Mouse (Mus musculus): Measurements from ENCODE around the gene Cpd. TPM values are rescaled to one million over a fixed set of nuclear protein-coding genes. Genes with fewer than 3 reads are reported as not detected.

Cpd gene
- total RNA-seq, 2 experiments from 2014 or later = 70.3 to 75.0 TPM

GRCm38 (mm10) chr11:76851512-76851911 lies 4.7 kb upstream of the Cpd start:
- no peak for DNase-seq (ENCODE audit: extremely low spot score in 1 of 2, low spot score in 2 of 2)
- intact Hi-C loops (cut with DNase I) = no loop called here

- intact Hi-C loops (cut with DNase I) = no loop called here
- no peak for DNase-seq (ENCODE audit: extremely low spot score in 1 of 2, low spot score in 2 of 2)
Measured at GRCm38 (mm10) chr11:76849596-76849995, 2.8 kb upstream of the Cpd start.

GRCm38 (mm10) chr11:76848081-76848480 lies 1.3 kb upstream of the Cpd start:
- intact Hi-C loops (cut with DNase I) = no loop called here

GRCm38 (mm10) chr11:76847354-76847753 lies 536 bp upstream of the Cpd start:
- intact Hi-C loops (cut with DNase I) = no loop called here
- no peak for DNase-seq (ENCODE audit: extremely low spot score in 1 of 2, low spot score in 2 of 2)

More at GRCm38 (mm10) chr11:76848081-76848480, 1.3 kb upstream of the Cpd start:
- DNase-seq (ENCODE audit: extremely low spot score in 1 of 2, low spot score in 2 of 2) = no peak

GRCm38 (mm10) chr11:76846011-76846877 lies 574 bp downstream of the Cpd start:
- intact Hi-C loops (cut with DNase I) = no loop called here

GRCm38 (mm10) chr11:76845275-76845980 lies 1.4 kb downstream of the Cpd start:
- intact Hi-C loops (cut with DNase I) = no loop called here
- no peak for DNase-seq (ENCODE audit: extremely low spot score in 1 of 2, low spot score in 2 of 2)

More at GRCm38 (mm10) chr11:76846011-76846877, 574 bp downstream of the Cpd start:
- DNase-seq (ENCODE audit: extremely low spot score in 1 of 2, low spot score in 2 of 2) = peak in 1 of 2 experiments; percentile 61

- no peak for DNase-seq (ENCODE audit: extremely low spot score in 1 of 2, low spot score in 2 of 2)
- intact Hi-C loops (cut with DNase I) = no loop called here
Measured at GRCm38 (mm10) chr11:76838573-76838972, 8.2 kb downstream of the Cpd start.

- peak in 1 of 2 experiments; percentile 41 for DNase-seq (ENCODE audit: extremely low spot score in 1 of 2, low spot score in 2 of 2)
- intact Hi-C loops (cut with DNase I) = no loop called here
Measured at GRCm38 (mm10) chr11:76836317-76836716, 10.5 kb downstream of the Cpd start.

GRCm38 (mm10) chr11:76835868-76836267 lies 10.9 kb downstream of the Cpd start:
- intact Hi-C loops (cut with DNase I) = no loop called here
- DNase-seq (ENCODE audit: extremely low spot score in 1 of 2, low spot score in 2 of 2) = no peak

GRCm38 (mm10) chr11:76834665-76835064 lies 12.2 kb downstream of the Cpd start:
- intact Hi-C loops (cut with DNase I) = no loop called here
- no peak for DNase-seq (ENCODE audit: extremely low spot score in 1 of 2, low spot score in 2 of 2)

GRCm38 (mm10) chr11:76824885-76825265 lies 21.9 kb downstream of the Cpd start:
- DNase-seq (ENCODE audit: extremely low spot score in 1 of 2, low spot score in 2 of 2) = no peak
- intact Hi-C loops (cut with DNase I) = no loop called here

GRCm38 (mm10) chr11:76824238-76824884 lies 22.5 kb downstream of the Cpd start:
- DNase-seq (ENCODE audit: extremely low spot score in 1 of 2, low spot score in 2 of 2) = no peak
- intact Hi-C loops (cut with DNase I) = no loop called here

GRCm38 (mm10) chr11:76823641-76824040 lies 23.2 kb downstream of the Cpd start:
- intact Hi-C loops (cut with DNase I) = no loop called here
- no peak for DNase-seq (ENCODE audit: extremely low spot score in 1 of 2, low spot score in 2 of 2)

- intact Hi-C loops (cut with DNase I) = no loop called here
- DNase-seq (ENCODE audit: extremely low spot score in 1 of 2, low spot score in 2 of 2) = no peak
Measured at GRCm38 (mm10) chr11:76821353-76821752, 25.5 kb downstream of the Cpd start.

- DNase-seq (ENCODE audit: extremely low spot score in 1 of 2, low spot score in 2 of 2) = no peak
- intact Hi-C loops (cut with DNase I) = no loop called here
Measured at GRCm38 (mm10) chr11:76817664-76818063, 29.2 kb downstream of the Cpd start.

- intact Hi-C loops (cut with DNase I) = no loop called here
- DNase-seq (ENCODE audit: extremely low spot score in 1 of 2, low spot score in 2 of 2) = peak in 1 of 2 experiments; percentile 29
Measured at GRCm38 (mm10) chr11:76810706-76811495, 35.9 kb downstream of the Cpd start.

- intact Hi-C loops (cut with DNase I) = no loop called here
- peak in 1 of 2 experiments; percentile 33 for DNase-seq (ENCODE audit: extremely low spot score in 1 of 2, low spot score in 2 of 2)
Measured at GRCm38 (mm10) chr11:76809450-76809849, 37.4 kb downstream of the Cpd start.

- intact Hi-C loops (cut with DNase I) = no loop called here
- no peak for DNase-seq (ENCODE audit: extremely low spot score in 1 of 2, low spot score in 2 of 2)
Measured at GRCm38 (mm10) chr11:76808550-76808949, 38.3 kb downstream of the Cpd start.
